Mouse (Mus musculus) urinary bladder, postnatal 36 days (tissue): Measurements from ENCODE around the gene Rundc3a.
A peak's percentile ranks its signal among the peaks of the same experiment; 100 is the strongest.

Experiments used
- DNase-seq, 2 experiments: peaks; one replicate each; pipeline ENCODE4 v3.0.0; 2022; ENCODE audit warnings: low spot score in 2 of 2, mixed read lengths in 1 of 2

The Rundc3a gene

DNA sequence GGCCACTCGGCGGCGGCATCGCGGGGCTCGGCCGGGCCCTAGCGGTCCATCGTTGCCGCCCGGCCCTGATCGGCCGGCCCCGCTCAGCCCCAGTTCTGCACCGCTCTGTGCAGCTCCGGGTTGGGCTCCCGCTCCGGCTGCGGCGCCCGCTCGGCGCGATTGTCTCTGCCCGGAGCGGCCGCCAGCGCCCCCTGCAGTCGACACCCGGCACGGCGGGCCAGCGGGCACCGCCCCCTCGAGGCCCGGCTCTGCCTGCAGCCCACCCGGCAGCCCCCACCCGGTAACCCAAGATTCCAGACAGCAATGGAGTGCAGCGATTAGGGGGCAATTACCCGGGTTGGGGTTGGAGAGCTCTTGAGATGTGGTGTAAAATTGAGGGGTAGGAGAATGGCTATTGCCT, 54.3 kb downstream of the Rundc3a start, which contains the start of gene Fam171a2:
Gene Fam171a2, minus strand, starts transcription at position 186 of the 400 bp plus-strand sequence.
- DNase-seq: peak in 1 of 2 experiments; percentile 66

DNA sequence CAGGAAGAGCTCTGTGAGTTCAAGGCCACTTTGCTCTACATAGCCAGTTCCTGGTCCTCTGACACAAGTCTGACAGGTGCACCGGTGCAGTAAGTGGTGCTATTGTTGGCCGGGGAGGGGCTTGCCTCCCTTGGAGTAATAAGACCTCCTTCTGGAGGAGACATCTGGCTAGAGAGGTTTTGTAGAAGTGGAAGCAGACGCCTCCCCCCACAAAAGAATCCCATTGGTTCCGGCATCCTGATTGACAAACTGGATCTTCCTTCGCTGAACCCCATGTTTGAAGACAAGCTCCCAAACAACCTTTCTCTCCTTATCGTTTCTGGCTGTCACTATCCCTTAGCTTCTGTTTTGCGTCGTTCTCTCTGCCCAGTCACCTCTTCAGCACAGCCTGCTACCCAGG, 55.1 kb downstream of the Rundc3a start:
- no peak for DNase-seq

DNA sequence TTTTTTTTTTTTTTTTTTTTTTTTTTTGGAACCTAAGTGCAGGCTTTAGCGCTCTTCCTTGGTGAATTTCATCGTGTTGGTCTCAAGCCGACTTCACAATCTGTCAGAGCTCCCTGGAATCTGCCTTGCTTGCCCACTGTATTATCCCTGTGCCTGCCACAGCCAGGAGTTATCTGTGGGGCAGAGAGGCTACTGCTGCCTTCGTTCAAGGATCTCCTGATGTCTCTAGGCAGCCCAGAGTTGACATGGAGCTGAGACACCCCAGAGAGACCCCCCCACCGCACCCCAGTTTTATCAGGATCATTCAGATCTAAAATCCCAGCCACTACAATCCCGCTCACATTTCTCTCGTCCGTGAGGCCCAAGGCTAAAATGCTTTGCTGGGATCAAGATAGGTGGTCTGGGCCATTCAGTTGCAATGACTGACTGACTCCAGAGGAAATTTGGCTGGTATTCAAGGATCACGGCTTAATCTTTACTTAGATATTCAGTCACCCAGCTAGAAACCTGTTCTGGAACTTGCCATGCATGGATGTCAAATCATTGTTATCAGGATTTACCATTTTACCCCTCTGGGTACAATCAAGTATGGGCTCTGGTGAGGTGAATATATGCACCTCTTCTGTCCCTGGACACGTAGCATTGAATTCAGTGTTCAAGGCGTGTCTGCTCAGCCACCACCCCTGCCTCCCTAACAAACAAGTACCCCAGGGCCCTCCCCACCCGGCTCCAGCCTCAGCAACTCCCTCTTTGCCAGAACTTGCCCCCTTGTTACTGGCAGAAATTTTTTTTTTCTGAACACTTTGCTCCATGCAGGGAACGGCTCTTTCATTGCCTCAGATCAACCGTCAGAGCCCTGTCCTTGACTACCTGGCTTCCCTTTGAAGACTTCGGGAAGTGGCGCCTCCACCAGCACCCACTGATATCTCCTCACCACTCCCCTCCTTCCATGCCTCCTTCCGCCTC, 56.1 kb downstream of the Rundc3a start:
- no peak for DNase-seq
